Mouse (Mus musculus): Measurements from ENCODE around the gene Etnk1.
"Not testable (repeated sequence)": the region's sequence is repeated elsewhere in the genome, so short reads cannot be mapped to it uniquely, and the experiment has no call there.

Gene Etnk1

DNA sequence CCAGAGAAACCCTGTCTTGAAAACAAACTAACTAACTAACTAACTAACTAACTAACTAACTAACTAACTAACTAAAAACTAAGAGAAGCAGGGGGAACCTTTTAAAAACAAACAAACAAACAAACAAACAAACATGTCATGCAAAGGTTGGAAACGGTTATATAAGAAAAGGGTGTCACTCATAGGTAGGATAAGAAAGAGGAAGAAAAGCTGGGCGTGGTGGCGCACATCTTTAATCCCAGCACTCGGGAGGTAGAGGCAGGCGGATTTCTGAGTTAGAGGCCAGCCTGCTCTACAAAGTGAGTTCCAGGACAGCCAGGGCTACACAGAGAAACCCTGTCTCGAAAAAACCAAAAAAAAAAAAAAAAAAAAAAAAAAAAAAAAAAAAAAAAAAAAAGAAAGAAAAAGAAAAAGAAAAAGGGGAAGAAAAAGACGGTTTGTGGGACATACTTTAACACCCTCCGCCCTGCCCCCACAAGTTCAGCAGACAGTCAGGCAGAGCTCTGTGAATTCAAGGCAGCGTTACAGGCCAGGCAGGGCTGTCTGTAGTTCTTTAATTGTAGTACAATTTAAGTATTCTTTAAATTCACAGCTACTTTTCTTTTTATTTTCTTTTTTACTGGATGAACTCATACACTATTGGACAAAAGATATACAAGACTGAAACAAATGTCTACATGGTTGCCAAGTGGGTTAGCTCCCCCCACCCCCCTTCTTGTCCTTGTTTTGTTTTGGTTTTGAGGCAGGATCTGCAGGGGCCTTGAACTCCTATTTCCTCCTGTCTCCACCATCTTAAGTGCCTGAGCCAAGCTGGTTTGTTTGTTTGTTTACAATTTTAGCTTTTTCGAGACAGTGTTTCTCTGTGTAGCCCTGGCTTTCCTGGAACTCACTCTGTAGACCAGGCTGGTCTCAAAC lies 15.7 kb upstream of the Etnk1 start:
- DNase-seq (ENCODE audit: low spot score in 2 of 2) = not testable (repeated sequence)

DNA sequence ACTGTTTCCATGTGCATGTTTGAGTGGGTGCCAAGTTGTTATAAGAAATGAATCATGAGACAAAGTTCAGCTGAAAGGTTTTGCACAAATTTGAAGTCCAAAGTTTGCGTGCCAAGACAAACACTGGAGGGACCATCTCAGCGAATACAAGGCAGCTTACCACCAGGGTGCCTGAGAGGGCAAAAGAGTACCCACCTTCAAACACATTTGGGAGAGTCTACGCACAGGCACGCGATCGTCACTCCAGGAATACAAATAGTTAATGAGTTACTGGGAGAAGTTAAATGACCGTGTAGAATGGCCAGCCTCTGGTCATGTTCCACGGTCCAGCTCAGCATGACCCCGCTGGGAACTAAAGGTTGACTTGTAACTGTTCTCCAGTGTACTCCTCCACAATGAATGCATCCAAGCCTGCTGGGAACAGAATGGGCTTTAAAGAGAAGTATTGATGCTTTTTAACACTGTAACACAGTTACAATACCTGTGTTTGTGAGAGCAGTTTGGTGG lies 14.6 kb upstream of the Etnk1 start:
- no peak for DNase-seq (ENCODE audit: low spot score in 2 of 2)

DNA sequence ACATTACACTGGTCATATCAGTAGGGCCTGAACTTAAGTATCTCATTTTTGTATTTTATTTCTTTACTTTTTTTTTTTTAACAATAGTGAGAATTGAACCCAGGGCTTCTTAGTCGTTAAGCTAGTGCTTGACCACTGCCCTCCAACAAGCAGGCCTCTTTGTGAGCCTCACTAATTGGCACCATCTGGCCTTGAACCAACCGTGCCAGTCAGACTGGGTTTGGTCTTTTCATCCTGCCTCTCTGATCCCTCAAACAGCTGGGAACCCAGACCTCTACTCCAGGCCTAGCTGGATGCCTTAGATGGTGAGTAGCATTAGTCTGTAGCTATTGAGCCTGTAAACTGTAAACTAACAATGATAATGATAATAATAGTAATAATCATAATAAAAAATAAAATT lies 13.9 kb upstream of the Etnk1 start:
- DNase-seq (ENCODE audit: low spot score in 2 of 2) = no peak

DNA sequence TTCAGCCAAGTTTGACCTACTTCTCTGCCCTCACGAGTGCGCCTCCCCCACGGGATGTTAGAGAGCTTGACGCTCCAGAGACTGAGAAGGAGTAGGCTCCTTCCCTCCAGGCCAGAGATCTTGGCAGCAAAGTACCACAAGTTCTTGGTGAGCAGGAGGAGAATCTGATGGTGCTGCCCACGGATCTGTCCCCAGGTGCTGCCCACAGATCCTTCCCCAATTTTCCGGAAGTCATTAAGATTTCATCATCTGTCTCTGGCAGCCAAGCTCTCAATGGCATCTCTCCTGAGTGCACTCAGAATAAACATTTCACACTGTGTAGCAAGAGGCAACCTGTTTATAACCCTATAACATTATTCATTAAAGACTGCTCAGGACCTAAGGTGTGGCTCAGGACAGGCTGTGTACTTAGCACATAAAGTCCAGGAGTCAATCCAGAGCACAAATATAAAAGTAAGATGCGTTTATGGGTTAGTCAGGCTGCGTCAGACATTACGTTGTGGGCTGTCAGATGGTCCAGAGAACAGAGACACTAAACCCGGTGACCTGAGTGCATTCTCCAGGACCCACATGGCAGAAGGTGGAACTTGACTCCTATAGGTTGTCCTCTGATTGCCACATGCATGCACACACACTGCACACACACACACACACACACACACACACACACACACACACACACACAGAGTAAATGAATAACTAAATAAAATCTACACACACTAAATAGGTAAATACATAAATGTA lies 13.1 kb upstream of the Etnk1 start:
- no peak for DNase-seq (ENCODE audit: low spot score in 2 of 2)

DNA sequence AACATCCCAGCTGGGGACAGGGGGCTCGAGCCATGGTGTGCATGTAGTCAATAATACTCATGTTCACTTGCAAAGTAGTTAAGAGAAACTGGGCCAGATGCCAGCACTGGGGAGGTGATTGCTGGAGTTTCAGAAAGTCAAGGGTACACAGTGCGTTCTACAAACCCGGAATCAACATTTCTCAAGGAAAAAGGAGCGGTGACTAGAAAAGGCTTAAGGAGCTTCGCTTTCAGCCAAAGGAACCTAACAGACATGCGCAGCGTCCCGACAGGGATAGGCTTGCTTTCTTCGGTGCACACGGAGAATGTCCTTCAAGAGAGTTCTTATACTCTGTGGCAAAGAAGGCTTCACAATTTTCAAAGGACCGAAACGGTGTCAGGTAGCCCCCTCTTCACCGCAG lies 12.1 kb upstream of the Etnk1 start:
- no peak for DNase-seq (ENCODE audit: low spot score in 2 of 2)

DNA sequence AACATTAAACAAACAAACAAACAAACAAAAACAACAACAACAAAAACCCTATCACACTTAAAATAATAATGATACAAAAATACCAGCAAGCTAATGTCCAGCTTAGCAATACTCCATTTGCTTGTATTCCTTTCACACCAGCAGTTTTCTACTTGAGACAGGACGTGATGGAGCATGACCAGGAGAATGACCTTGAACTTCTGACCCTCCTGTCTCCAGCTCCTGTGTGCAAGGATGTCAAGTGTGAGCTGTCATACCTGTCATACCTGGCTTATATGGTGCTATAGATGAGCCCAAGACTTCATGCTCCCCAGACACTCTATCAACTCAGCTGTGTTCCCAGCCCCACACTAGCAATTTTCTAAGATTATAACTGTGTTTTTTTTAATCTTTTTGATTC lies 11.0 kb upstream of the Etnk1 start:
- DNase-seq (ENCODE audit: low spot score in 2 of 2) = no peak

DNA sequence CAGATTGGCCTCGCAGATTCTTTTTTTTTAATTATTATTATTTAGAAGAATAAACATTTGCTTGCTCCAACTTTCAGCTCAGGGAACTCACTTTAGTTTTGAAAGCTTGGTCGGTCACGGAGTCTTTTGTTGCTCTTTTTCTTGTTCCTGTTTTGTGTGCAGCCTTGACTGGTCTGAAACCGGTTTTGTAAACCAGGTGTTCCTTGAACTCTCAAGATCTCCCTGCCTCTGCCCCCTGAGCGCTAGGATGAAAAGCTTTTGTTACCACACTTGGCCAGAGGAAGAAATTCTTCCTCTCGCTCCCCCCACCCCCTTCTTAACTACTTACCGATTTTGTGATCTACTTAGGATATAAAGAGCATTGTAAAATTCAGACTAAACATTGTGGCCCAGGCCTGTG lies 10.3 kb upstream of the Etnk1 start:
- DNase-seq (ENCODE audit: low spot score in 2 of 2) = no peak

DNA sequence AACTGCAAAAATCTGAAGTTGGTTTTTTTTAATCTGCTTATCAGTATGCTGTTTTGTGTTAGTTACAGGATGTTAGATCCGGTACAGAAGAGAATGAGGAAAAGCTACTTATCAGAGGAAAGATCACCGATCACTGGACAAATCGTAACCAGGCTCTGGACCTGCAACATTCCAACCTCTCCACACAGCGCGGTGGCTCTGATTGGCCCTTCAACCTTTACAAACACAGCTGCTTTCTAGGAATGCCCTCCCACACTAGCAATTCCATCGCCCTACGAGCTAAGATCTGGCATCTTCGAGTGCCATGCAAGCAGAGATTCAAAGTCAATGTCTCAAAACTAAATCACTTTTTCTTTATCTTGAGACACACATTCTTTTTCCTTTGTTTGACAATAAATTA lies 9.6 kb upstream of the Etnk1 start:
- DNase-seq (ENCODE audit: low spot score in 2 of 2) = no peak

DNA sequence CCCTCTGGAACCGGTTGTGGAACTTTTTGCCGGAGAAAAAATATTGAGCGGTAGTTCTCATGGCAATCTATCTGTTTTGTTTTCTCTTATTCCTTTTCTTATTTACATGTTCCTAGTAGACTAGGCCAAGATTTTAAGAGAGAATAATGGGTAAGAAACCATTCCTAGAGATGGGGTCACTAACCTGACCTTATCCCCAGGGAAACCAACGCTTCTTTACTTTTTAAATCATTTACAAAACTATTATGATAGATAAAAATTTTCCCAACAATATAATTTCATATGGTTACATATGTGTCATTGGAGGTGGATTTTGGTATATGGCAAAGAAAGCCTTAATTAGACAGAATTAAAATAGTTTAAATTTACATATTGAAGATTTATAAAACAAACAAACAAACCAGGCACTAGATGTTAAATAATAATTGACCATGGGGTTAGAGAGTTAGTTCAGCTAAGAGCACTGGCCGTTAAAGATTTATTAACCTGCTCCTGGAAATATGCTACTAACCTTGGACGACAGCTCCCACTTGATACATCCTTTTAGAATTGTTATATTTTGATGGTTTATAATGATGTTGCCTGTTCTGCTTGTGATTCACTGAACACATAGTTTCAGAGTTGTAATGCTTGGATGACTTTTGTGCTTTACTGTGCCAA lies 6.3 kb upstream of the Etnk1 start:
- no peak for DNase-seq (ENCODE audit: low spot score in 2 of 2)

DNA sequence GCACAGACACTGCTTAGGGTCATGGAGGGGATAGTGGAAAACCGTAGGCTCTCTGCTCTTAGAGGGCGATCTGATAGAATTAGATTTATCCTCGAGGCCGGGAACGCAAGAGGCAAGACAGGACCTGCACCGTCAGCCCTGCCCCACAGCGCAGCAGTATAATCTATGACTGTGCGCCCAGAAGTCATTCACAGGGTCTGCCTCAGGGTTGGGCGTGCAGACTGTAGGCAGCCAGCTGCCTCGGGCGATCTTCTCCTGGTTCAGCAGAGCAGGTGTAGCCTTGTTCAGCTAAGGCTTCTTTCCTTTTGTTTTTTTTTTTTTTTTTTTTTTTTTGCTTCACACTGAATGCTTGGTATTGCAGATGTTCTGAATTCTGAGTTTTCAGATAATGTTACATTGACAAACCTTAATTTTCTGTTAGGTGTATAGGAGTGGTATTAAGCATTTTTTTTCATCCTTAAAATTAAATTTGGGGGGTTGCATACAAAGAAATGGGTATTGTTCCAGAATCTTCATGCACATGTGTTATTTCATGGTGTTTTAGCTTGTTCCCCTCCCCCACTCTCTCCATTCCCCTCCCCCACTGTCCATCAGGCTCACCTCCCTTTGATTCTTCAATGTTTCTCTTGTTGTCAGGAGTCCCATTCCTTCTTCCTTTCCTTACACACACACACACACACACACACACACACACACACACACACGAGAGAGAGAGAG lies 4.7 kb upstream of the Etnk1 start:
- DNase-seq (ENCODE audit: low spot score in 2 of 2) = no peak

DNA sequence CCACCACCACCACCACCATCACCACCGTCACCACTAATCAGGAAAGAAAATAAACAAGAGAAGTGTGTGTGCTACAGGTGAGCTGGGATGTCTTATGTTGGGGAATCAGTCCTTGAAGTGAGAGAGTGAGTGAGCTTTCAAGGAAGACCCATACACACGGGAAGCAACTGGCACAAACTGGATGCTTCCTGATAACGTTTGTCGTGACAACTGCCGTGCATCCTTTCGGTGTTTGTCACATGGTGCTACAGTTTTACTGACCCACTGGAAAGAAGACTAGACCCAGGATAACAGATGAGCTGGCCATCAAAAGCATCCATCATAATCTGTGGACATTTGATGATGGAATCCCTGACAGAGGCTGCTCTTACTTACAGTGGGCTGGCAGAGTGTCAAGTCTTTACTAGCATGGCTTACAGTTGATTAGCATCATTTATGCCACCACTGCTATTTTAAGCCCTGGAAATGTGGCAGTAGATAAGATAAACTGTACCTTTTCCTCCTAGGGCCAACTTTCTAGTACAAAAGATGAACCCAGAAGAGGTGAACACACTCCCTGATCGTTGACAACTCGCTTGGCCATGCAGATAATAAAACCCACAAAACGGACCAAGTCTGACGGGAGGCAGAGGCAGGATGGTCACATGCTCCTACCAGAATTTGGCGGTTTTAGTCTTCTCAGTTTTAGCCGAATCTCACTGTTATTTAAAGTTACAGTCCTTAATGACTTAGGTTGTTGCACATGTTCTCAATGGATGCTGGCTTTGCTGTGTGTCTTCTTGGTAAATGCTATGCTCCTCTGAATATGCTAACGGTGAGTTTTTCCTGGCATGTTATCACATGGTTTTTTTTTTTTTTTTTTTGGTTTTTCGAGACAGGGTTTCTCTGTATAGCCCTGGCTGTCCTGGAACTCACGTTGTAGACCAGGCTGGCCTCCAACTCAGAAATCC lies 2.8 kb upstream of the Etnk1 start:
- DNase-seq (ENCODE audit: low spot score in 2 of 2) = no peak

DNA sequence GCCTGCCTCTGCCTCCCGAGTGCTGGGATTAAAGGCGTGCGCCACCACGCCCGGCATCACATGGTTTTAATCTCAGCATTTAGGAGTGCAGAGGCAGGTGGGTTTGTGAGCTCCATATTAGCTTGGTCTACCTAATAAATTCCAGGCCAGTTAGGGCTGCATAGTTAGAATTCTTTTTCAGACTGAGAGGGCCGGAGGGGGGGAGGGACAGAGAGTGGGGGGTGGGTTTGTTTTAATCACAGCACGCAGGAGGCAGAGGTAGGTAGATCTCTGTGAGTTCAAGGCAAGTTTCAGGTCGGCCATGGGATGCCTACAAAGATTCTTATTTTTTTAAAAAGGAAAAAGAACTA lies 2.1 kb upstream of the Etnk1 start:
- no peak for DNase-seq (ENCODE audit: low spot score in 2 of 2)

DNA sequence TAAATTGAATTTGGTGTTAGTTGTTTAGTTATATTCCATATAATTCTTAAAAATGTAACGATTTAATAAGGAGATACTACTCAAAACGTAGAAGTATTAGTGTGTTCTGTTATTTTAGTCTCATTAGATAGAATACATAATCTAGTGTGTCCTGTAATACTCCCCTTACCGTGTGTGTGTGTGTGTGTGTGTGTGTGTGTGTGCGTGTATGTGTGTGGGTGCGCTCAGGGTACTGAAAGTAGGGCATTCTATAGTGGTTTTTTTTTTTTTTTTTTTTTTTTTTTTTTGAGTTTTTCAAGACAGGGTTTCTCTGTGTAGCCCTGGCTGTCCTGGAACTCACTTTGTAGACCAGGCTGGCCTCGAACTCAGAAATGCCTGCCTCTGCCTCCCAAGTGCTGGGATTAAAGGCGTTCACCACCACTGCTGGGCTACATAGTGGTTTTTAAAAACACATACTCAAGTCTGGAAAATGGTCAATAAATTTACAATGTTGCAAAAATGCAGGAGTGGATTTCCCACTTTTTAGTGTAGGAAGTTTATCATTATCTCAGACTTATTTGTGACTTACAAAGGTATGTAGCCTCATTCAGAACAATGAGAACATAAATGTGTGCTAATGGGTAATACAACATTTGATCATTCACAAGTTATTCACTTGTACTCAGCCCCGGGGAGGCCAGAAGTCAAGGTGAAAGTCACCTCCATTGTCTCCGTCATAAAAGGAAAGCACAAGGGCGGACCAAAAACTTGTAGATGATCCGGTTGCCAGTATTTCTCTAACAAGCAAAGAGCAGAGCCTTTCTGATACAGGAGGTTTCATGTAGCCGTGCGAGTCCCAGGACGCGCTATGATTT lies 1.4 kb upstream of the Etnk1 start:
- no peak for DNase-seq (ENCODE audit: low spot score in 2 of 2)

DNA sequence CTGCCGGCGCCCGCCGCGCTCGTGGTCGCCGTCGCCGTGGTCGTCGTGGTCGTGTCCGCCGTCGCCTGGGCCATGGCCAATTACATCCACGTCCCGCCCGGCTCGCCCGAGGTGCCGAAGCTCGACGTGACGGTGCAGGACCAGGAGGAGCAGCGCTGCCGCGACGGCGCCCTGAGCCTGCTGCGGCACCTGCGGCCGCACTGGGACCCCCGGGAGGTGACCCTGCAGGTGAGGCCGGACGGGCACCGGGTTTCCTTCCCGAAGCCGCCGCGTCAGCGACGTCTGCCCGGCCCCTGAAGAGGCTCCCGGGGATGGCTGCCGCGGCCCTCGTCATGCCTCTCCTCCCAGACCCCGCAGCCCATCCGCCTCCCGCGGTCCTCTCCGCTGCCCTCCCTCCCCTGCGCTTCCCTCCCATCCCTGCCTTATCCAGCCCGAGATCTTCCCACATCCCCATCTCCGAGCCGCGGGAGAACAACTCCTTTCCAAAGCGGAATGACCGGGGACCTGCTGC lies 443 bp downstream of the Etnk1 start:
- peak in 1 of 2 experiments; percentile 34 for DNase-seq (ENCODE audit: low spot score in 2 of 2)

DNA sequence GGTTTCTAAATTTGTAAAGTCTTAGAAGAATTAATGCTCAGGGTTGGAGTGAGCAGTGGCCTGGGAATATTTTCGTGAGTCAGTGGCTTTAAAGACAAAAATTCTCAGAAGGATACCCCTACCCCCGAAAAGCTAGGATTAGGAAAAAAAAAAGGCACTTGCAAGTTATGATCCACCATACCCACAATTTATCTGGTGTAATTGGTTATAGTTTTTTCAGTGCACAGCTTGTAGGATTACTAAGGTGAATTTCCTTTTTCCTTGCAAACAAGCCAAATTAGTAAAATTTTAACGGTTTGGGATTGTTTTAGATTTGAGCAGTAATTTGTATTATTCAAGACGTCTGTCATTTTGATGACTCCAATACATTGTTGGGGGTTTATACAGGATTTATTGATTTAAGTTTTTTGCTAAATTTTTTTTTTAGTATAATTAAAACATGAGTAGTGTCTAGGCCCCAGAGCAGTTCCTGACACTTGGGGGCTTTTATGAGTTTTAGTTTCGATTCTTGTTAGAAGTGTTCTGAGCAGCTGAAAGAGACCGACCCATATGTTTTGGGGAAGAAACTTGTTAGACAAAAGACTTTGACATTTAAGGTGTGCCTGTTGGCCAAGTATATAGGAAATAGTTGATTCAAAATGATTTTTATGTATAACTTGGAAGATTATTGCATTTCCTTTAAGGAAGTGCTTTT lies 1.1 kb downstream of the Etnk1 start:
- no peak for DNase-seq (ENCODE audit: low spot score in 2 of 2)

DNA sequence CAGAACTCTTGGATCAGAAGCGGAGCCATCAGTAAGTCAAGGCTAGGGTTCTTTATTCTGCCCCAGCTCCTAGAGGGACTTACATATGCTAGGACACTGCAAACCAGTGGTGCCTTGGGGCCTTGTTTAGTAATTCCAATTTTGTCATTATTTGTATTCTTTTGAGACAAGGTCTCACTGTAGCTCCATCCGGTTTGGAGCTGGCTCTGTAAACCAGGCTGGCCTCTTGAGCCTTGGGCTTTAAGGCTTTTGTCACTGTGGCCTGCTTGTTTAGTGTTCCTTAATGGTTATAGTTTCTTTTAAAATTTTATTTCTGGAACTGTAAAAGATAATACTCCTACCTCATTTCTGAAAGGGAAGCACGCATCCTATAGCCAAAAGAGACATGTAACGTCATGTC lies 2.4 kb downstream of the Etnk1 start:
- no peak for DNase-seq (ENCODE audit: low spot score in 2 of 2)

DNA sequence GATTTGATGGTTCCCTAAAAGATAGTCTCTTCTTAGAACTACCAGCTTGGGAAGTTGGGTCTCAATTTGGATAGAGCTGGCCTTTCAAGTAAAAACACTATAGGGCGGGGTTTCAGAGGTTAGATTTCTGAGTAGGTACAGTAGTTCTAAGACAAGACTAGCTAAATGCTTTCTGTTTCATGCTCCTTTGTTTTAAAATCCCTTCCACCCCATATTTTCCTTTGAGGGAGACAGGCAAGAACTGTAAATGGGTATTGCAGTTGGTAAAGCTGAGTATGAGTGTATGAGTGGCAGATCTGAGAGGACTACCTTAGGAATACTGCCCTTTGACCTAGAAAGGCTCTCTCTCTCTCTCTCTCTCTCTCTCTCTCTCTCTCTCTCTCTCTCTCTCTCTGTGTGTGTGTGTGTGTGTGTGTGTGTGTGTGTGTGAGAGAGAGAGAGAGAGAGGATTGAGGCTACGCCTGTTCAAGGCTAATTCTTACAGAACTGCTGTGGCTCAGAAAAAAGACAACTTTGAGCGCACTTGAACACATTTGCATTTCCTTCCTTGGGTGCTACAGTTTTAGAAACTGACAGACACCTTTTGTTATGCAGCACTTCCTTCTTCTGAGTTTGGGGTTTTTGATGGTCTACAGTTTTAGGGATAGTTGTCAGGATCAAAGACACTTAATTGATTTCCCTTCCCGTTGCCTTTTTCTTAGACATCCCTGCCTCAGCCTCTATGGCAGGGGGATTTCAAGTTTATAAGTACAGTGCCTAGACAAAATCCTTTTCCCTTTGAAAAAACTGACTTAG lies 3.3 kb downstream of the Etnk1 start:
- no peak for DNase-seq (ENCODE audit: low spot score in 2 of 2)

DNA sequence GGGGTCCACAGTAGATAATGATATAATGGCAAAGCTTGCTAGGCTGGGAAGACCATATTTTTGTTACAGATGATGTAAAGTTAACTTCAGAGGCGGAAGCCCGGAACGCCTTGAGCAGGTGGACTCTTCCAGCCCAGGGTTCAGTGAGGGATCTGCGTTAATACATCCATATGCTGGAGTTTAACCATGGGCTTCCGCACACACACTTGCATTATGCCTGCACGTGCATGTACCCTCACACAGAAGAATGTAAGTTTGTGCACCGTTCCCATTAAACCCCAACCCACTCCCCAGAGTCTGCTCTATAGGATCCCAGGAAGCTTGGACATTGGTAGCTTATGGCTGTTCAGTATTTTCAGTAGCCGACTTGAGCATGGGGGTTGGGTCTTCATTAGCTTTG lies 4.0 kb downstream of the Etnk1 start:
- DNase-seq (ENCODE audit: low spot score in 2 of 2) = no peak

Measured in cerebellum, postnatal 4 days (tissue).